Mouse (Mus musculus): Measurements from ENCODE around the gene Nt5c1a. TPM values are rescaled to one million over a fixed set of nuclear protein-coding genes. Genes with fewer than 3 reads are reported as not detected.
A peak's percentile ranks its signal among the peaks of the same experiment; 100 is the strongest.

Nt5c1a gene
- total RNA-seq, 2 experiments from 2014 or later: 15.7 to 16.3 TPM

DNA sequence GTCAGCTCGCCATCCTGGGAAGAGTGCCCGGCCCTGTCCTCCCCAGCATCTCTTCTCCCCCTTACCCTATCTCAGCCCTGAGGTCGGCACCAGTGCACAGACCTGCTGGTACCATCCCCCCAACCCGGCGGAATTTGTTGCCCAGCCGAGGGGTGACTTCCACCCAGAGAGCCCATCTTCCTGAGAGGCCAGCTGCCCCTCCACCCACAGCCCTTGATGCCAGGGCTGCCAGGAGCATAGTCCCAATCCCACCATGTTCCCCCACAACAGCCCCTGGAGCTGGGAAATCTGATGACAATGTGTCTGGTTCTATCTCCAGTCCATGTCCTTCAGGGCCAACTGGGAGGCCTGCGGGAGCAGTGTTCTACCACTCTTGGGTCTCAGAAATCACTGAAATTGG is 44.9 kb downstream of the Nt5c1a start:
- DNase-seq (ENCODE audit: extremely low spot score in 1 of 2, low spot score in 1 of 2): no peak

DNA sequence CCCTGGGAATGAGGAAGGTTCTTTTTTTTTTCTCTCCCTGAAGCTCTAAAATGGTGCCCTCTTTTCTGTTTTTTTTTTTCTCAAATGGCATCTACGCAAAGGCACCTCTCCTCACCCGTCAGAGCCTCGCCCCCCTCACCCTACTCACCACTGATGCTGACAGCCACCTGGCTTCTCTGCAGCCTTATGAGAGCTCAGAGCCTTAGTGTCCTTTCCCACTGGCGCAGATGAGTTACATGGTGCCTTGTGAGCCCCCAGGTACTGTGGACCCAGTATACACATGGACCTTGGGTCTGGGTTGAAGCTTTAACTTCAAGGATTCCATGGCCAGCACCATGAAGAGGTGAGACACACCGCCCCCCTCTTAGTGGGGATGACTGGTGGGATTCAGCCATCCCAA is 45.3 kb downstream of the Nt5c1a start:
- no peak for DNase-seq (ENCODE audit: extremely low spot score in 1 of 2, low spot score in 1 of 2)

DNA sequence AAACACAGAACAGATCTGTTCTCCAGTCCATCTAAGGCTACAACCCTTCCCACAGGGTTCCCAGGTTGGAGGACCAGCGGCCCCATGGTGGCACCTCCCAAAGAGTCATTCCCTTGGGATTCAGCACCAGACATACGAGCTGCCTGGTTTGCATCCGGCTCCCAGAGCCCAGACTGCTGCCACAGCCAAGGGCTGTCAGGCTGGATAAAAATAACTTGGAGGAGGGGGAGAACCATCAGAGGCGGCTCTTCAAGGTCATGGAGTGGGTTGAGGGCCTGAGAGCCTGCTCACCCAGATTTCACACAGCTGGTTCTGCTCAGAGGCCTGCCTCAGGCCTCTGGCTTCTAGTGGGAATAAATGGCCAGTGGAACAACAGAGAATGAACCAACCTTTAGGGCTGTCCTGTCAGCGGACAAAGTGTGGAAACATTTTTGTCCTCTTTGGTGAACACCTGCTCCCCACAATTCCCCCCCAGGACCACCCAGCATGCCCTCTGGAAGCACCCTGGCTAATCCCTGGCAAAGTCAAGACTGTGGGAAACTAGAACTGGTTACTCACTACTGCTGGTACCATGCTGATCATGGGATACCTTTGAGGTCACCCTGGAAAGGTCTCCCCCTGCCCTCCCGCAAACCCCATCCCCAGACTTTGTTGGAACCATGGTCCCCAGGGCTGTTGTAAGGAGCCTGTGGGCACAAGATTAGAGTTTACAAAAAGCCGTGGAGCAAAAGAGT is 46.0 kb downstream of the Nt5c1a start:
- DNase-seq (ENCODE audit: extremely low spot score in 1 of 2, low spot score in 1 of 2): no peak

DNA sequence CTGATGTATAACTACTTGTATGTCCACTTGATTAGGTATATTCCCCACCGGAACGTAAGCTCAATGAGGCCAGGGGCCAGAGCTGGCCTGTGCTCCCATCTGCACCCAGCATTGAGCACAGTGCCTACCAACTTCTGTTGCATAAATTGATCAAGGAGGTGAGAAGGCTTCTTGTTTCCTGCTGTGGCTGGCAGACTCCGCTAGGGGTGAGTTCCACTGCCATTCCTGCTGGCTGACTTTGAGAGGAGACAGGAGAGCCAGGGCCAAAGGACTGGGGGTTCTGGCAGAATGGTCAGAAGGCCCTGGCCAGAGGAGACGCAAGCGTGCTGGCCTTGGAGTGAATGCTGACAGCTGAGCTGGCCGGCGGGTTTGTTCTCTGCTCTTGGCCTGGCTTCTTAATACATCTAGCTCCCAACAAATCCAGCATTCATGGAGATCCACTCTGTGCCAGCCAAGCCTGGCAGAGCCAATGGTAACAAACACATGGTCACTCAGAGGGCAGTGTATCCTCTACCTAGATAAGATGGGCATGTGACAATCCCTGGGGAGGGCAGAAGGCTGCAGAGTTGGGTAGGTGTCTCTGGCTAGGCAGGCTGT is 47.8 kb downstream of the Nt5c1a start:
- peak; percentile 29 to 47 for DNase-seq (ENCODE audit: extremely low spot score in 1 of 2, low spot score in 1 of 2)

DNA sequence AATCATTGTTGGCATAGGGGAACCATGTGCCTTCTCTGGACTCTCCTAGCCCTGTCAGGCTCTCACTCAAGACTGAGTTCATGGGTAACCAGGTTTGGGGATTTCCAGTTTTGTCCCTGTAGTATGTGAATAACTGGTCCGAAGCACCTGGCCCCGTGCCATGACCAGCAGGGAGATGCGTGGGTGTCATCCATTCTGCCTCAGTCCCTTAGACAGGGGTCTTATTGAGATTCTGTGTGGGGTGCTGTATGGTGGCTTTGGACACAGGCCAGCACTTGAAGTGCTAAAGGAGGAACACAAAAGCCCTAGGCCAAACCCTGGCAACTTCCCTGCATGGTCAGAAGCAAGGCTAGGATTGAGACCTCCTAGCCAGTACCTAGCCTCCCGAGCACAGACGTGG is 50.9 kb downstream of the Nt5c1a start:
- DNase-seq (ENCODE audit: extremely low spot score in 1 of 2, low spot score in 1 of 2): no peak

DNA sequence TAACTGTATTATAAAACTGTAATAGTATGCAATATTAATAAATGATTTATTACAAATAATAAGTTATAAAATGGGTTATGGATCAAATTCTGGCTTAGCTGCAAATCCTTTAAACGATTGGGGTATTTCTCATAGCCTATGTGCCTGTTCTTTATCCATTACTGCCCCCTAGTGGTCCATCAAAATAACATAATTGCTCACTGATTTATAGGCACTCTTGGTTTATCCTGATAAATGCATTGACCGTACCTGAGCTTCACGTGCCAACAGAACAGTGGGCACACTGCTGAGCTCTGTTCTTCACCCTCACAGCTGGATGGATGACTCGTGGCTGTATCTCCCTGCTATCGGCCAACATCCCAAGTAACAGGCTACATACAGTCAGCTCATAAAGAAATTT is 53.3 kb downstream of the Nt5c1a start:
- DNase-seq (ENCODE audit: extremely low spot score in 1 of 2, low spot score in 1 of 2): no peak

DNA sequence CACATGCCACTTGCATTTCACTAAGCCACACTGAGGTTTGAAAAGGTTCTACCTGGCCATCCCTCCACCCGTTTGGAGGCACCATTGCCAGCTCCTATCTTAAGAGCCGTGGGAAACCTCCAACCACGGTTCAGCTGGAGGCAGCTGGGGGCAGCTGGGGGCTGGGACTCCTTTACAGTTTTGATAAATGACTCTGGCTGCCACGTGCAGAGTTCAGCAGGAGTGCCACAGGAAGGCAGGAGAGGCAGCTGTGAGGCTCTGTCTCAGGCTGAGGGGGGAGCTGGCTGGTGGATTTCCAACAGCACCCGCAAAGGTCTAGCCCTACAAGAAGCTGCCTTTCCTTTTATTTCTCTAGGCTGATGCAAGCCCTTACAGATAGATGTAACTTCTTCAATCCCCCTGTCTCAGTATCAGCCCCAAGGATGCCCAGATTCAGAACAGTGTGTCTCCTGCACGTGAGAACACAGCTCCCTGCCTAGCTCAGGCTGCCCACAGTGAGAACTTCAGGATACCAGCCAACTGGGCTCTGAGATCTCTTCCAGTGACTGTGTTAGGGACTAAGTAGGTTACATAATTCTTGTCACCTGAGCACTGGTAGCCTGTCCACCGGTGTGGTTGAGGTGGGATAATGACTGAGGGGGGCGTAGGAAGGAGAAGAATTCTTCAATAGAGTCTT is 58.9 kb downstream of the Nt5c1a start:
- DNase-seq (ENCODE audit: extremely low spot score in 1 of 2, low spot score in 1 of 2): no peak

DNA sequence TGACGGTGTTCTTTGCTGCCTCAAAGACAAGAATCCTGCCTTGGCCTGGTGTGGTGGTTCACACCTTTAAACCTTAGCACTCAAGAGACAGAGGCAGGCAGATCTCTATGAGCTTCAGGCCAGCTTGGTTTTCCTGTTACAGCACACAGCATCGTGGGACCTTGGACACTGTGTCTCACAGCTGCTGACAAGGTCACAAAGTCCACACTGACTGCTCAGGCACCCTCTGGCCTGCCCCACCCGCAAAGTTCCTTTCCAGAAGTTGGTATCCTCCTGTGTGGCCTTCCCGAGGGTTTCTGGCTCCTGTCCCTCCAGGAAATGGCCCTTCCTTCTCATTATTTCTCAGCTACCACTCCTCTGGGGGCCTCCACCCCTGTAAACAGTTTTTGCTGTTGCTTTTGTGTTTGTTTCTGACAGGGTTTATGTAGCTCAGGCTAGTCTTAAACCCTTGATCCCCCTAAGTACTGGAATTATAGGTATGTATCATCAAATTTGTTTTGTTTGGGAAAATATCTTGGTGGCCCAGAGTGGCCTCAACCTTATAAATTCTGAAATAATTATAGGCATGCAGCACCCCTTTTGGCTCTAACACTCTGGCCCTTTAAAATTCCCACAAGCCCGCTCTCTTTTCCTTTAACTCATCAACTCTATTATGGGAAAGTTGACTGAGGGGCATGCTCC is 60.6 kb downstream of the Nt5c1a start, which contains the start of gene Pabpc4:
Gene Pabpc4, plus strand, starts transcription at position 631 of the 681 bp plus-strand sequence.
- DNase-seq (ENCODE audit: extremely low spot score in 1 of 2, low spot score in 1 of 2): no peak

Other genes starting within 250 kb of the Nt5c1a start
- gene Mfsd2a, start 240.3 kb upstream of the Nt5c1a start, total RNA-seq (2021): 10 to 100 TPM; 37.9 to 54.8 TPM
- 10 to 100 TPM; 33.9 to 37.8 TPM for gene Mycl, start 205.9 kb upstream of the Nt5c1a start, total RNA-seq (2021)
- 10 to 100 TPM; 20.2 to 26.9 TPM for gene Trit1, start 184.9 kb upstream of the Nt5c1a start, total RNA-seq (2021)
- under 1 TPM; 0.22 to 0.45 TPM for gene Bmp8b, start 96.3 kb upstream of the Nt5c1a start, total RNA-seq (2021)
- not detected for gene Oxct2b, start 85.2 kb upstream of the Nt5c1a start, total RNA-seq (2021)
- 10 to 100 TPM; 20.3 to 21.8 TPM for gene Ppie, start 61.6 kb upstream of the Nt5c1a start, total RNA-seq (2021)
- 100 to 1,000 TPM; 486 to 540 TPM for gene Hpcal4, start 18.3 kb upstream of the Nt5c1a start, total RNA-seq (2021)
- gene Heyl, start 32.1 kb downstream of the Nt5c1a start, total RNA-seq (2021): 1 to 10 TPM; 3.9 to 4.8 TPM
- gene Pabpc4, start 60.8 kb downstream of the Nt5c1a start, total RNA-seq (2021): 10 to 100 TPM; 46.3 to 46.5 TPM
- gene Oxct2a, start 122.1 kb downstream of the Nt5c1a start, total RNA-seq (2021): not detected
- under 1 TPM in 1 of 2 experiments, not detected in 1; 0.22 TPM for gene Bmp8a, start 141.7 kb downstream of the Nt5c1a start, total RNA-seq (2021)